Mouse (Mus musculus): ENCODE results near the gene Msrb1. TPM values are rescaled to one million over a fixed set of nuclear protein-coding genes. Genes with fewer than 3 reads are reported as not detected.
A peak's percentile ranks its signal among the peaks of the same experiment; 100 is the strongest.

Msrb1 gene
- total RNA-seq, 2 experiments from 2014 or later, result 42.1 to 45.6 TPM

GRCm38 (mm10) chr17:24744381-24744780 lies 7.9 kb downstream of the Msrb1 start:
- DNase-seq, result no peak

- peak; percentile 68 to 83 for DNase-seq
Measured at GRCm38 (mm10) chr17:24745526-24746497, 9.4 kb downstream of the Msrb1 start.

- no peak for DNase-seq
Measured at GRCm38 (mm10) chr17:24746986-24747385, 10.5 kb downstream of the Msrb1 start.

- DNase-seq, result no peak
Measured at GRCm38 (mm10) chr17:24751528-24751927, 15.1 kb downstream of the Msrb1 start.

GRCm38 (mm10) chr17:24752415-24753394 lies 16.3 kb downstream of the Msrb1 start, which contains the start of gene Hs3st6:
Gene Hs3st6, plus strand, starts transcription at chr17:24752988.
- DNase-seq, result no peak

GRCm38 (mm10) chr17:24757394-24757793 lies 21.0 kb downstream of the Msrb1 start:
- no peak for DNase-seq

- DNase-seq, result no peak
Measured at GRCm38 (mm10) chr17:24761121-24761520, 24.7 kb downstream of the Msrb1 start.

GRCm38 (mm10) chr17:24765016-24765905 lies 28.8 kb downstream of the Msrb1 start:
- no peak for DNase-seq

GRCm38 (mm10) chr17:24766266-24766875 lies 29.9 kb downstream of the Msrb1 start:
- no peak for DNase-seq

- DNase-seq, result no peak
Measured at GRCm38 (mm10) chr17:24769146-24769545, 32.7 kb downstream of the Msrb1 start.

GRCm38 (mm10) chr17:24773241-24773640 lies 36.8 kb downstream of the Msrb1 start:
- DNase-seq, result no peak

GRCm38 (mm10) chr17:24775173-24775572 lies 38.7 kb downstream of the Msrb1 start:
- DNase-seq, result no peak

GRCm38 (mm10) chr17:24777073-24777472 lies 40.6 kb downstream of the Msrb1 start:
- no peak for DNase-seq

- no peak for DNase-seq
Measured at GRCm38 (mm10) chr17:24780821-24781220, 44.4 kb downstream of the Msrb1 start.

- no peak for DNase-seq
Measured at GRCm38 (mm10) chr17:24792190-24792589, 55.7 kb downstream of the Msrb1 start.

Other genes starting within 250 kb of the Msrb1 start
- 100 to 1,000 TPM; 158 to 160 TPM for gene Caskin1, start 248.0 kb upstream of the Msrb1 start, total RNA-seq (2021)
- gene Traf7, start 208.7 kb upstream of the Msrb1 start, total RNA-seq (2021), result 10 to 100 TPM; 86.7 to 95.1 TPM
- 10 to 100 TPM; 72.9 to 76.8 TPM for gene Rab26, start 202.4 kb upstream of the Msrb1 start, total RNA-seq (2021)
- gene Pkd1, start 186.8 kb upstream of the Msrb1 start, total RNA-seq (2021), result 10 to 100 TPM; 84.9 to 95.3 TPM
- gene Tsc2, start 104.0 kb upstream of the Msrb1 start, total RNA-seq (2021), result 100 to 1,000 TPM; 181 to 184 TPM
- gene Nthl1, start 104.0 kb upstream of the Msrb1 start, total RNA-seq (2021), result 1 to 10 TPM; 3.9 to 6.9 TPM
- 10 to 100 TPM; 41.1 to 43.3 TPM for gene Slc9a3r2, start 86.3 kb upstream of the Msrb1 start, total RNA-seq (2021)
- gene Npw, start 78.2 kb upstream of the Msrb1 start, total RNA-seq (2021), result 1 to 10 TPM; 1.7 to 2.9 TPM
- 10 to 100 TPM; 38.2 to 43.5 TPM for gene Zfp598, start 67.0 kb upstream of the Msrb1 start, total RNA-seq (2021)
- gene Syngr3, start 46.7 kb upstream of the Msrb1 start, total RNA-seq (2021), result 100 to 1,000 TPM; 152 to 165 TPM
- 10 to 100 TPM; 17.0 to 22.7 TPM for gene Gfer, start 40.5 kb upstream of the Msrb1 start, total RNA-seq (2021)
- gene Noxo1, start 40.4 kb upstream of the Msrb1 start, total RNA-seq (2021), result 1 to 10 TPM; 2.5 to 3.0 TPM
- 10 to 100 TPM; 26.1 to 29.4 TPM for gene Tbl3, start 29.0 kb upstream of the Msrb1 start, total RNA-seq (2021)
- not detected for gene Rnf151, start 18.6 kb upstream of the Msrb1 start, total RNA-seq (2021)
- gene Rps2, start 18.5 kb upstream of the Msrb1 start, total RNA-seq (2021), result 100 to 1,000 TPM; 326 to 349 TPM
- gene Ndufb10, start 12.2 kb upstream of the Msrb1 start, total RNA-seq (2021), result 100 to 1,000 TPM; 199 to 228 TPM
- gene Rpl3l, start 8.8 kb upstream of the Msrb1 start, total RNA-seq (2021), result under 1 TPM in 1 of 2 experiments, not detected in 1; 0.56 TPM
- gene Hs3st6, start 16.3 kb downstream of the Msrb1 start, total RNA-seq (2021), result not detected
- not detected for gene Meiob, start 67.6 kb downstream of the Msrb1 start, total RNA-seq (2021)
- 100 to 1,000 TPM; 131 to 134 TPM for gene Hagh, start 103.5 kb downstream of the Msrb1 start, total RNA-seq (2021)
- 10 to 100 TPM; 18.3 to 23.0 TPM for gene Fahd1, start 113.7 kb downstream of the Msrb1 start, total RNA-seq (2021)
- under 1 TPM in 1 of 2 experiments, not detected in 1; 0.33 TPM for gene Igfals, start 129.4 kb downstream of the Msrb1 start, total RNA-seq (2021)
- gene Nubp2, start 149.7 kb downstream of the Msrb1 start, total RNA-seq (2021), result 10 to 100 TPM; 33.2 to 37.1 TPM
- gene Spsb3, start 150.0 kb downstream of the Msrb1 start, total RNA-seq (2021), result 10 to 100 TPM; 39.2 to 42.8 TPM
- 10 to 100 TPM; 57.5 to 70.4 TPM for gene Eme2, start 158.4 kb downstream of the Msrb1 start, total RNA-seq (2021)
- 10 to 100 TPM; 75.3 to 75.9 TPM for gene Mrps34, start 158.5 kb downstream of the Msrb1 start, total RNA-seq (2021)
- gene Nme3, start 159.9 kb downstream of the Msrb1 start, total RNA-seq (2021), result 10 to 100 TPM; 60.0 to 67.5 TPM
- 100 to 1,000 TPM; 384 to 406 TPM for gene Mapk8ip3, start 200.3 kb downstream of the Msrb1 start, total RNA-seq (2021)
- 1 to 10 TPM; 5.5 to 6.3 TPM for gene Jpt2, start 224.0 kb downstream of the Msrb1 start, total RNA-seq (2021)

Measured in layer of hippocampus, postnatal 36 days (tissue).